ENCODE assay signal across 8 mouse cellular contexts in genomic region chr11:54998284-54998683, GRCm38 (mm10). TPM values are rescaled to one million over a fixed set of nuclear protein-coding genes. Genes with fewer than 3 reads are reported as not detected.
DNase-seq lines count a peak whose midpoint lies in the region; ATAC-seq and TF ChIP-seq lines count a peak whose summit lies in the region.

No protein-coding gene starts in this region.

- ATAC-seq in heart, embryonic 15.5 days (replicated peaks; ENCODE audit: insufficient number of reproducible peaks, insufficient read depth, low FRiP score, low read depth), result peak; percentile 54
- ATAC-seq in kidney, postnatal 0 days (replicated peaks; ENCODE audit: low FRiP score, low read depth), result peak; percentile 78
- peak; percentile 40; the same call in 1 of the 2 replicates for ATAC-seq in liver, embryonic 15.5 days (ENCODE audit: insufficient read depth)
- peak; percentile 58 for ATAC-seq in neural tube, embryonic 12.5 days (ENCODE audit: low FRiP score, low read depth)

- DNase-seq in CD4-positive, CD25-positive, alpha-beta regulatory T cell, adult 2 months (ENCODE audit: low read depth, low spot score), result peak; percentile 87
- peak; percentile 63 to 76 for DNase-seq in adrenal gland, postnatal 36 days
- peak; percentile 89 for DNase-seq in kidney, postnatal 0 days (ENCODE audit: low spot score)
- peak; percentile 69 for DNase-seq in testis, postnatal 10 days (ENCODE audit: low spot score)

- H3K9me3 ChIP-seq in heart, embryonic 15.5 days (replicated peaks), result peaks cover 5% of the 10 kb centered on the region; the same call in 1 of the 2 replicates
- no peaks in the 10 kb centered on the region for H3K9me3 ChIP-seq in kidney, postnatal 0 days (replicated peaks; ENCODE audit: low read length)
- H3K9me3 ChIP-seq in liver, embryonic 15.5 days (replicated peaks), result no peaks in the 10 kb centered on the region
- H3K9me3 ChIP-seq in neural tube, embryonic 12.5 days, result peaks cover 3% of the 10 kb centered on the region; the same call in 1 of the 2 replicates

- no peak overlapping the region for H3K27ac ChIP-seq in embryonic fibroblast, embryonic 13.5 days (ENCODE audit: insufficient read depth, low read length)
- H3K27ac ChIP-seq in heart, embryonic 15.5 days, result peak overlapping the region; percentile 66
- H3K27ac ChIP-seq in kidney, postnatal 0 days, result no peak overlapping the region
- H3K27ac ChIP-seq in liver, embryonic 15.5 days (replicated peaks), result no peak overlapping the region
- no peak overlapping the region for H3K27ac ChIP-seq in neural tube, embryonic 12.5 days

- peak; percentile 87 for TF ChIP-seq CTCF in embryonic fibroblast, embryonic 13.5 days (IDR thresholded peaks at IDR 0.05; ENCODE audit: borderline replicate concordance, insufficient read depth, low read length)
- peak; percentile 94 for TF ChIP-seq CTCF in kidney, postnatal 0 days (IDR thresholded peaks at IDR 0.05; ENCODE audit: low read depth)

- TF ChIP-seq POLR2A in embryonic fibroblast, embryonic 13.5 days (IDR thresholded peaks at IDR 0.05; ENCODE audit: low read depth, low read length), result no peak

- peaks cover 77% of the 10 kb centered on the region for H3K36me3 ChIP-seq in heart, embryonic 15.5 days
- H3K36me3 ChIP-seq in kidney, postnatal 0 days (ENCODE audit: insufficient read depth, low read length), result peaks cover 44% of the 10 kb centered on the region
- peaks cover 55% of the 10 kb centered on the region for H3K36me3 ChIP-seq in liver, embryonic 15.5 days (replicated peaks)
- peaks cover 19% of the 10 kb centered on the region for H3K36me3 ChIP-seq in neural tube, embryonic 12.5 days

- WGBS in heart, embryonic 15.5 days, result 7% methylated on average over 12 of the region's 12 CpGs
- 9% methylated on average over 12 of the region's 12 CpGs for WGBS in kidney, postnatal 0 days
- 4% methylated on average over 11 of the region's 12 CpGs for WGBS in liver, embryonic 15.5 days (ENCODE audit: insufficient replicate concordance)
- WGBS in neural tube, embryonic 12.5 days, result 3% methylated on average over 12 of the region's 12 CpGs

- no peaks in the 10 kb centered on the region for H3K4me1 ChIP-seq in embryonic fibroblast, embryonic 13.5 days (ENCODE audit: control insufficient read depth, insufficient read depth, low read length)
- H3K4me1 ChIP-seq in heart, embryonic 15.5 days (replicated peaks), result peaks cover 22% of the 10 kb centered on the region
- no peaks in the 10 kb centered on the region for H3K4me1 ChIP-seq in kidney, postnatal 0 days (replicated peaks; ENCODE audit: insufficient read depth, low read length)
- no peaks in the 10 kb centered on the region for H3K4me1 ChIP-seq in liver, embryonic 15.5 days (replicated peaks)
- no peaks in the 10 kb centered on the region for H3K4me1 ChIP-seq in neural tube, embryonic 12.5 days

- no peak overlapping the region for H3K4me3 ChIP-seq in embryonic fibroblast, embryonic 13.5 days (ENCODE audit: insufficient read depth, low read length)
- no peak overlapping the region for H3K4me3 ChIP-seq in heart, embryonic 15.5 days
- H3K4me3 ChIP-seq in kidney, postnatal 0 days (replicated peaks; ENCODE audit: low read depth, low read length), result no peak overlapping the region
- H3K4me3 ChIP-seq in liver, embryonic 15.5 days (replicated peaks), result no peak overlapping the region
- no peak overlapping the region for H3K4me3 ChIP-seq in neural tube, embryonic 12.5 days

- H3K4me2 ChIP-seq in heart, embryonic 15.5 days, result no peak overlapping the region
- no peak overlapping the region for H3K4me2 ChIP-seq in kidney, postnatal 0 days (ENCODE audit: low read length)
- H3K4me2 ChIP-seq in liver, embryonic 15.5 days, result no peak overlapping the region
- no peak overlapping the region for H3K4me2 ChIP-seq in neural tube, embryonic 12.5 days (replicated peaks)

- no peaks in the 10 kb centered on the region for H3K27me3 ChIP-seq in heart, embryonic 15.5 days
- H3K27me3 ChIP-seq in kidney, postnatal 0 days (ENCODE audit: insufficient read depth, low read length), result no peaks in the 10 kb centered on the region
- no peaks in the 10 kb centered on the region for H3K27me3 ChIP-seq in liver, embryonic 15.5 days
- H3K27me3 ChIP-seq in neural tube, embryonic 12.5 days (replicated peaks), result no peaks in the 10 kb centered on the region

- no peak overlapping the region for H3K9ac ChIP-seq in heart, embryonic 15.5 days
- no peak overlapping the region for H3K9ac ChIP-seq in kidney, postnatal 0 days (ENCODE audit: low read depth, low read length)
- no peak overlapping the region for H3K9ac ChIP-seq in liver, embryonic 15.5 days
- H3K9ac ChIP-seq in neural tube, embryonic 12.5 days, result no peak overlapping the region

RNA-seq across cellular contexts. Expression of gene Anxa6, which starts 35.0 kb away (rescaled TPM):
- 100 to 1,000 TPM; 114 to 115 TPM for total RNA-seq in adrenal gland, postnatal 36 days (2021)
- polyA plus RNA-seq in embryonic fibroblast, embryonic 13.5 days (2011; ENCODE audit: insufficient read length, low read depth, missing spikeins), result 288 and 364 TPM in 2 replicates
- 315 and 367 TPM in 2 replicates for polyA plus RNA-seq in heart, embryonic 15.5 days (2015; fragmentation: Nextera tagmentation; extraction: Ambion mirVana)
- polyA plus RNA-seq in kidney, postnatal 0 days (2015; fragmentation: Nextera tagmentation; extraction: Ambion mirVana), result 146 and 176 TPM in 2 replicates
- 54.2 and 57.5 TPM in 2 replicates for polyA plus RNA-seq in liver, embryonic 15.5 days (2015; fragmentation: Nextera tagmentation; extraction: Ambion mirVana)
- 91.8 and 93.2 TPM in 2 replicates for polyA plus RNA-seq in neural tube, embryonic 12.5 days (2016; fragmentation: Nextera tagmentation; extraction: Ambion mirVana)

RNA-seq across cellular contexts. Expression of gene Tnip1, which starts 35.6 kb away (rescaled TPM):
- total RNA-seq in adrenal gland, postnatal 36 days (2021), result 10 to 100 TPM; 66.4 to 76.0 TPM
- polyA plus RNA-seq in embryonic fibroblast, embryonic 13.5 days (2011; ENCODE audit: insufficient read length, low read depth, missing spikeins), result 14.4 and 18.4 TPM in 2 replicates
- 20.3 and 24.3 TPM in 2 replicates for polyA plus RNA-seq in heart, embryonic 15.5 days (2015; fragmentation: Nextera tagmentation; extraction: Ambion mirVana)
- 17.5 and 20.3 TPM in 2 replicates for polyA plus RNA-seq in kidney, postnatal 0 days (2015; fragmentation: Nextera tagmentation; extraction: Ambion mirVana)
- 6.1 and 6.6 TPM in 2 replicates for polyA plus RNA-seq in liver, embryonic 15.5 days (2015; fragmentation: Nextera tagmentation; extraction: Ambion mirVana)
- 16.3 and 16.9 TPM in 2 replicates for polyA plus RNA-seq in neural tube, embryonic 12.5 days (2016; fragmentation: Nextera tagmentation; extraction: Ambion mirVana)
